Mouse (Mus musculus): ENCODE measurements around the gene Net1. TPM values are rescaled to one million over a fixed set of nuclear protein-coding genes. Genes with fewer than 3 reads are reported as not detected.
"Not testable (repeated sequence)": the region's sequence is repeated elsewhere in the genome, so short reads cannot be mapped to it uniquely, and the experiment has no call there.

The Net1 gene
- polyA plus RNA-seq, 3 experiments from 2014 or later = 24.1 to 29.7 (median 27.0) TPM

DNA sequence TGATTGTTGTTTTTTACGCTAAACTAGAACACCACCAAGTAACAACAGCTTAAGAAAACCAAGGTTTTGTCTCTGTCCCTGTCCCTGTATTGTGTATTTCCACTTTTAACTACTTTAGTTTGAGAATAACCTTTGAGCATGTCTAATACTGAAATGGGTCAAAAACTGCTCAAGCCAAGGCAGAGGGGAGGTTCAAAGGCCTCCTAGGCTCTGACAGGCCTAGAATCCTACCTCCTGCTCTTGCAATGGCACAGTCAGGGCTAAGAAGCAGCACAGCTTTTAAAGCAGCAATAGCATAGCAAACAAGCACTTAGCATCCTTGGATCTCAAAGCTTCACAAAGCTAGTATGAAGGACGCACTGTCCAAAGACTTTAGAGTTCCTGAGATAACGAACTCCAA, 28.9 kb downstream of the Net1 start:
- no peak for ATAC-seq

DNA sequence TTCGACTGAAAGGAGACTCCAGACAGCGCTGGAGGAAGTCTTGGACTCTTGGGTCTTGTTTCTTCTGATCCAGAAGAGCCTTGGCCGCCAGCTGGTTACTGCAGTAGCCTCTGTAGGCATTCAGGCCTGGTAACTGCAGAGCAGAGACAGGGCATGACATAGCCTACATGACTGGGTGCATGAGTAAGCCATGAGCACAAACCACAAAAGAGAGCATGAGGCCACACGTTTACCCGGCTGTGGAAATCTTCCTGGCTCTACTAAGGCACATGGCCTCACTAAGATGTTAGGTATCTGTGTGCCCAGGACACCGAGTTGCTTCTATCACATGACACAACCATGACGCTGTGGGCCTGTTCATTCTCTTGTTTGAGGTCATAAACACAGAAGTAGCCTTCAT, 31.4 kb downstream of the Net1 start:
- no peak for ATAC-seq

DNA sequence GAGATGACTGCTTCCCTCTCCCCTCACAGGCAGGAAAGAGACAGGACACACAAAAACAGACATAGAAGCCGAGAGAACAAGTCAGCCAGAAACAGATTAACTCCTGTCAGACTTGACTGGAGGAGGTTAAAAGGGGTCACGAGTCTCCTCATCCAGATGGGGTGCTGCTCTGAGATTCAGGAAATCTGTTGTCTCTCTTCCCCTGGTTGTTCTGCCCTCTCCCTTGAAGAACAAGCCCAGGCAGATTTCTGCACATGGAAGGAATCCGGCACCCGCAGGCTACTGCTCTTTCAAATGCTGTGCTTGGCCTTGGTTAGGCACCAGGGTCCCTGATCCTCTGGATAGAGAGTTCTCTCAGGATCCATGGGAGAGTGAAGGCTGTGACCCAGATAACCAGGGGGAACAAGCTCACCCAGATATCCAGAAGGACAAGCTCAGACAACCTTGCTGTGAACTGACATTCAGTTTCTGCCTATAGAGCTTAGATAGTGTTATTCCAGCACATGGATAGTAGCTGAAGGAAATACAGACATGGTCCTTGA, 40.3 kb downstream of the Net1 start:
- no peak for ATAC-seq

DNA sequence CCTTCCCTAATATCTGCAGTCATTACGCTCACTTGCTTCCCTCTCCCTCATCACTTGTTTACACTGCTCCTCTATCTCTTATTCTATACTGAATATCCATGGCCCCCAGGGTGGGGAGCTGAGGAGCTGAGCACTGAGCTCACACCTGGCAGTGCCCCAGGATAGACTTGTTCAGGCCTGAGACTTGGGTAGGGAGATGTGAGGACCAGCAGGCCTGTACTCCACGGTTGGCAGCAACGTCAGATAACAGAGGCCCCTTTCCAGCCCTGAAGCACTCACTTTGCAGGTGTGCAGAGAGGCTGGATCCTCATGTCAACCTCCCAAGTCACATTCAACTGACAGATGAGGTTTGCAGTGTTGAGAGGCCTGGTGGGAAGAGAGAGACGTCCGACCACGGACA, 40.8 kb downstream of the Net1 start:
- ATAC-seq = no peak

DNA sequence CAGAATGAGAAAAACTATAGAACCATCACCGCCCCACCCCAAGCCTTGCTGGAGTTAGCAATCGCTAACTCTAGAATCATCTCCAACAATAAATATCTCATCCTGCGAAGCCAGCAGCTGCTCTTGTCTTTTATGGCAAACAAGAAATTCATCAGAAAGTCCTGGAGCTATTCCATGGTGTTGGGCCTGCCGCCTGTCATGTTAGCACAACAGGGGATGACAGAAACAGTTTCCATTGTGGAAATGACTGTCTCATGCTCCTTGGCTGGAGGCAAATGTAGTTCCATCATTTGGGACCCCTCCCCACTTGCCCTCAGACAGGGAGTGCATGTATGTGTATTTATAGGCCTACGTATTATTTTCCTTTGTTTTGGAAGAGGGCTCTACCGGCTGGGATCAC, 41.6 kb downstream of the Net1 start:
- no peak for ATAC-seq

DNA sequence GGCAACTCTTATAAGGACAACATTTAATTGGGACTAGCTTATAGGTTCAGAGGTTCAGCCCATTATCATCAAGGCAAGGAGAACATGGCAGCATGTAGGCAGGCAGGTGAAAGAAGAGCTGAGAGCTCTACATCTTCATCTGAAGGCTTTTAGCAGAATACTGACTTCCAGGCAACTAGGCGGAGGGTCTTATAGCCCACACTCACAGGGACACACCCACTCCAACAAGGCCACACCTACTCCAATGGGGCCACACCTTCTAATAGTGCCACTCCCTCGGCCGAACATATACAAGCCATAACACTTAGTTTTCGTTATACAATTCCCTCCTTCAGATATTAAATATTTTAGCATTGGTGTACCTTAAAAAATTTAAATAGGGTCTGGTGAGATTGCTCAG, 45.2 kb downstream of the Net1 start:
- no peak for ATAC-seq

DNA sequence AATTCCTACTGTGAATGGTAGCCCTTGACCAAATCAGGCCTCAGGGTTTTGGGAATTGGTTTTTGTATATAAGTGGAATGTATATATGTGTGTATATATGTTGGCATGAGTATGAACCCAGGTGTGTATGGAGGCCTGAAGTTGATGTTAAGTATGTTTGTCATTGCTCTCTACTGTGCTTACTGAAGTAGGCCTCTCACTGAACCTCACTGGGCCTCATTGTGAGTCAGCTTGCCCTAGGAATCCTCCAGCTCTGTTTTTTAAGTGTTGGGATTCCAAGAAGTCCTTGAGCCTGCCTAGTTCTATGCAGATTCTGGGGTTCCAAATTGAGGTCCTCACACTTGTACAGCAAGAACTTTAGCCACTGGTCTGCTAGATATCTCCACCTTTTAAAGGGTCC, 48.1 kb downstream of the Net1 start:
- ATAC-seq = no peak

DNA sequence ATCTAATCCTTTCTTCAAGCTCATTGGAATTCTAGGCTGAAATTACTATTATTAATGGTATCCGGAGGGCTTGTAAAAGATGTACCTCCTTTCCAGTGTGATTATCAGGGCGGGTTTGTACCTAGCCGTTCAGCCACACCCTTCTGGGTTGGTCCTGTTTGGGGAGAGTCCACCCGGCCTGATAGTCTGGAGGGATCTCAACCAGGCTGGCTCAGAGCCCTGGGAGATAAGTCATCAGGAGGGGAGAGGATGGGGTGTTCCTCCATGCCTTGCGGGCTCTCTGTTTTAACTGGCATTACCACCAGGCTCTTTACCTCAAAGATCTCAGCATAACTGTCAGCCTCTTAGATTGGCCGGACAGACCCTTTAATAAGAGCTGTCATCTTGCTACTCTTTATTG, 50.9 kb downstream of the Net1 start:
- ATAC-seq = no peak

DNA sequence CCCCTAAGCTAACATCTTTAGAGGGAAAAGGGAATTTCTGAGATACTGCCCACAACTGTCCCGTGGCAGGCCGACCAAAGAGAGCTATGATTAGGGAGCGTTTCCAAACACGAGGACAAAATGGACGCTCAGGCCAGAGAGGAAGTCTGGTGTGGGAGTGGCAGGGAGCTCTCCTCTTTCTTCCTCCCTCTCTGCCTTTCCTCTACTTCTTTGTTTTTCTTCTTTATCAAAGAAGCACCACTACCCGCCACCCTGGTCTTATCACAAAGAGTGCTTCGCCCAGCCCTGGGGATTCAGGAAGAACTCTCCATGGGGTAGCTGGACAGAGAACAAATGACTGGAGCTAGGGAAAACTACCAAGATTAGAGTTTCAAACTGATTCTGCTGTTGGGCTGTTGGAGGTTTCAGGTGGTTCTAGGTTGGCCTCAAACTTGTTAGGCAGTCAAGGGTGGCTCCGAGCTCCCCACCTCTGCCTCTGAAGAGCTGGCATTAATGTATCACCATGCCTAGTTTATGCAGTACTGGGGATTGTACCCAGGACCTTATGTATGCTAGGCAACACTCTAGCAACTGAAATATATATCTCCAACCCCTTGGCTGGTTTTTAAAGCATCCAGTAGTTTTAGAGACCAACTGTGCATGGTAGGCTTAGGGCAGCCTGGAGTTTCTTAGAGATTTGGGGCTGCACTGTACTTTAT, 51.5 kb downstream of the Net1 start:
- no peak for ATAC-seq

DNA sequence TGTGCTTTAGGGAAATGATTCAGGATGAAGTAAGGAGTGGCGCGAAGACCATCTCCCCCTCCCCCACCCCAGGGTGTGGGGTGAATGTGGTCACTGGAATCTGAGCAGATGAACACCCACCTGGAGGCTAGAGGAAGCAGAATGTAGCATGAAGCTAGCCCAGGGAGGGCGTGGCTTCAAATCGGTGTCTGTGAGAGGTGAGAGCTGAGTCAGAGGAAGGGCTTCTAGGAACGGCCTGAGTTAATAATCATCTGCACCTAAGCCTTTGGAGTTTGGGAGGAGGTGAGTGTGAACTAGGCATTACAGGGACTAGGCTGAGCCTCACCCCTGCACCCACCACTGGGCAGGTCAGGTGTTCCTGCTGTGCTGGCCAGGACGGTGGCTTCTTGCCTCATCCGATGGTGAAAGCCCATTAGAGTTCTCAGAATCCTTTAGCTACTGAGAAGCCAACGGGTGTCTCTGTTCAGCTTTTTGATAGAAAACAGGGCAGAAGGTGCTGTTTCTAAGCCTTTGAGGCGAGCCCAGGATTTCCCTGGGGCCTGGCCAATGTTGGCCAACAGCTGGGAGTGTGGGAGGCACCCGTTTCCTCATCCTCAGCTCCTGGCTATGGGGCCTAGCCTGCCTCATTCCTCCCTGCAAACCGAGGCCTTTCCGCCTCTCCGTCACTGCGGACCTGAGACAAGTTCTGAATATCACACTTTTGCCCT, 52.2 kb downstream of the Net1 start:
- no peak for ATAC-seq

DNA sequence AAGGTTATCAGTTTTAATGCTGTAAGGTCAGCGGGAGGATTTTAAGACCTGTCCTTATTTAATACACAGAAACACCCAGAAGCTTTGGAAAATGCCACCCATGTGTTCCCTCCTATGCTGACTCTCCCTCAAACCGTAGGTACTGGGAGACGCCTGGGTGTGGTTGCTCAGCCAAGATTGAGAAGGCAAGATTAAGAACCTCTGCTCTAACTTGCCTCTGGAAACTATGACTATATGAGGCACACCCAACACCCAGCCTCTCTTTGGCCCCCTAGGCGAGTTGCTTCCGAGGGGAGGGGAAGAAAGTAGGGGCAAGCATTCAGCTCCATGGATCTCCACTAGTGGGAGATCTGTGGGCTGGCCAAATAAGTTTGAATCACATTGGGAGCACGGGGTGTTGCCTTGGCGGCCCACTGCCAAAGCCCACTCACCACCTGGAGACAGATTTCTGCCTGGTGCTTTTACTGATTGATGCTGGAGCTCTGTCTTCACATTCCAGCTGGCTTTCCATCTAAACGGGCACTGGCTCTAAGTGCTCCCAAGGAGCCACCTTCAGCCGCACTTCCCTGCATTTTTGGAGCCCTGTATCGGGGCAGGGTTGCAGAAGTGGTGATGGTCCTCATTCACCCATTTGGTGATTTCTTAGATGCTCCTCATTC, 55.0 kb downstream of the Net1 start:
- no peak for ATAC-seq

DNA sequence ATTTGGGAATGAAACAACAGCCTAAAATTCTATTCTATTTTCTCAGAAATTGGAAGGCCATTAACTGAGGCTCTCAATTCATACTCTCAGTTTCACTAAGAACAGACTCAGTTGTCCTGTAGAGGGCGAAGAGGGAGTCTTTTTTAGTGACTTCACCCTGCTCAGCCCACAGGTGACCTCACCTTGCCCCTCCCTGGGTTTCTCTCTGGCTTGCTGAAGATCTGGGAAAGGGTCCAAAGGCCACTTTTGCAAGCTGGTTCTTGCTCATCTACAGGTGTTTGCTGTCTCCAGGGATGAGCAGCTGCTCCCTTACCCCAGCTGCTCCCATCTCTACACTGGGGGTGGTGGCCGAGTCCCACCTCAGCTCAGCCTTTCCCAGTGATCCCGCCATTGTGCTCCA, 55.7 kb downstream of the Net1 start:
- ATAC-seq = no peak

DNA sequence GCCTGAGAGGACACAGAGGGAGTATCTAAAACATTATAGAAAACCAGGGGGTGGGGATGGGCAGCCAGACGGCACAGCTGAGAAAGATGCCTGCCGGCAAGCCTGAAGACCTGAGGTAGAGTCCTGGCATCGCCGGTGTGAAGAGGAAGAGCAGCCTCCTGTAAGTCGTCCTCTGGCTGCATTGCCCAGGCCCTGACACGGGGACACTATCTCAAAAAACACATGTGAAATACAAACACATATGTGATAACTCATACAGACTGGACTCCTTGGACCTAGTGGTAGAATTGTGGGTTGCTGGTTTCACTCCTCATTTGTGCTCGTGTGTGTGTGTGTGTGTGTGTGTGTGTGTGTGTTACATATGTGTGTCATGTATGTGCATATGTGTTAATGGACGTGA, 56.8 kb downstream of the Net1 start:
- no peak for ATAC-seq

DNA sequence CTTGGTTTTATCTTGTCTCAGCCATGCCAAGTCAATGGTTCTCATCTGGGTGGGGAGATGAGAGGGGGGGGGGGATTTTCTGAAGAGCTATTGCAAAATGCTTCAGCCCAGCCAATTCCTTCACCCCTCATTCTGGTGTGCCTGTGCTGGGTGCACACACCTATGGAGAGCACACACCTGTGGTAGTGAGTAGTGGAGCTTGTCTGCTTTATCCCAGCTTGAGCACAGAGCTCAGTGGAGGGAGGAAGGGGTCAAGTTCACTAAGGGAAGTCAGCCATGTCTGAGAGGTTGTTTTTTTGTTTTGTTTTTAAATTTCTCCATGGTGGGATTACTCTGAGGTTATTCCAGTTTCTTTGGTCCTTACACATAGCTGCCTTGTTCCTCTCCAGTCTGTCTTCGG, 61.8 kb downstream of the Net1 start:
- ATAC-seq = no peak

DNA sequence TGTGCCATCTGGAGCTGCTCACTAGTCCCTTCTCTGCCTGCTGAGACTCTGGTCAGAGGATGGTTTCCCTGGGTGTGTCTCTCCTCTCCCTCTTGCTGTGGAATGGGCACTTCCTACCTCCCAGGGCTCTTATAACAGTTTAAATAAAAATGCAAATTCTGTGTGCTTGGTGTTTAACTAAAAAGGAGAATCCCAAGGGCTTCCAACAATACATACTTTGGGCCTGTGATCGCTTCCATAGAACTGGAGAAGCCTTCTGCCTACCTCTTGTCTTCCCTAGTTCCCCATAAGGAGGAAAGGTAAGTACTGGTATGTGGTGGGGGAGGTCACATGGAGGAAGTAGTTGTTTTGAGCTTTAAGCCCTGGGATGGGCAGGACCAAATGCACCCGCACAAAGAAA, 63.2 kb downstream of the Net1 start:
- ATAC-seq = no peak

DNA sequence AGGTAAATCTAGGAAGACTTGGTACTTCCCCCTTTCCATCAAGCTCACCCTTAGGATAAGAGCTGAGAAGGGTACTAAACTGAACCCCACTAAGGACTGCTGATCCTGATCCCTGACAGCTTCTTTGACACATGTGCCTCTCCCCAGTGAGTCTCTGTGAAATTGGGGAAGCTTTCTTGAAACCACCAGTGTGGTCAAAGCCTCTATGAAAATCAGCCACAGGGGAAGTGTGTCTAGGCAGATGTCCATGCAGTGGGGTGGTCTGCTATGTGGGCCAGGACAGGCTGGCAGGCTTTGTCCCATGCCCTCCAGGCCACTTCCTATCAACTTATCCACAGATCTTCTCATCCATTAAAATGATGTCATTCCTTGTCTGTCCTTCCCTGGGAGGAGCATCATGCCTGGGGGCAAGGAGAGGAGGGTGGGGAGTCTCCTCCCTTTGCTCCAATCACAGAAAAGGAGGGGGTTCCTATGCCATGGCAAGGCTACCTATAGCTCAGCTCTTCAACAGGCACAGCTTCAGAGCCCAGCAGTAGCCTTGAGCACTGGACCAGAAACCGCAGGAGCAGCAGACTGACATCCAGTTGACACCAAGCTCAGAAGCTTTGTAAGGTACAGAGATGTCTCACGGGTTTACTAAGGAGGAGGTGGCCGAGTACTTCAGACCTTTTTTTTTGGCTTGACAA, 64.2 kb downstream of the Net1 start, which contains the start of gene Calm5:
Calm5 (plus strand) TSS at position 526 of the 686 bp plus-strand sequence.
- not testable (repeated sequence) for ATAC-seq

DNA sequence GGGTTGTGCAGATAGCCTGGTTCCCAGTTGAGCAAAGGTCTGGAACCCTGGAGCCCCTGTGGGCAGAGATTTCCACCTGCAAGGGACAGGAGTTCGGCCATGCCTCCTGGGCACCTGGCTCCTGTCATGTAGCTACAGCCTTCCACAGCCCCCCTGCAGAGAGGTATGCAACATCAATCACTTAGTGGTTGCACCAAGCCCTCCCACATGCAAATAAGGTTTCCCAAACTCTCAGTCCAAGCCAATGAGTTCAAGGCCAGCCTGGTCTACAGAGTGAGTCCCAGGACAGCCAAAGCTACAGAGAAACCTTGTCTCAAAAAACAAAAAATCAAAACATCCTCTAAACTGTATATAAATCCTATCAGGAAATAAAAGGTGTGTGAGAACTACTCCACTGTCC, 67.7 kb downstream of the Net1 start:
- ATAC-seq = no peak

DNA sequence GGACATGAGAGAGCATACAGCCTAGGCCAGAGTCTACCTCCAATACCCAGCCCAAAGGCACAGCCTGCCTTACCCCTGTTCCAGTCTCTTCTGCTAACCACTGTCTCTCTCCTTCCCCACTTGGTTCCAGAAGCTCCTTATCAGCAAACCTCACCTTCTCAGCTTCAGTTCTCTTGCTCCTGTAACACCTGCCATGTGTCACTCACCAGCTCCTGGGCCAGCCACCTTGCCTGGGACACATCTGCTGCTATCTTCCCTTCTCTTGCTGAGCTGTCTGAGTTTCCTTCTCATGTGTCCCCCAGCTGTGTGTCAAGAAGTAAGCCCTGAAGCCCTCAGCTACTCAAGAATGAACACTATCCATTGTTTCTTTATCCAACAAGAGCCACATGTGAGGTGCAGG, 77.4 kb downstream of the Net1 start:
- not testable (repeated sequence) for ATAC-seq

DNA sequence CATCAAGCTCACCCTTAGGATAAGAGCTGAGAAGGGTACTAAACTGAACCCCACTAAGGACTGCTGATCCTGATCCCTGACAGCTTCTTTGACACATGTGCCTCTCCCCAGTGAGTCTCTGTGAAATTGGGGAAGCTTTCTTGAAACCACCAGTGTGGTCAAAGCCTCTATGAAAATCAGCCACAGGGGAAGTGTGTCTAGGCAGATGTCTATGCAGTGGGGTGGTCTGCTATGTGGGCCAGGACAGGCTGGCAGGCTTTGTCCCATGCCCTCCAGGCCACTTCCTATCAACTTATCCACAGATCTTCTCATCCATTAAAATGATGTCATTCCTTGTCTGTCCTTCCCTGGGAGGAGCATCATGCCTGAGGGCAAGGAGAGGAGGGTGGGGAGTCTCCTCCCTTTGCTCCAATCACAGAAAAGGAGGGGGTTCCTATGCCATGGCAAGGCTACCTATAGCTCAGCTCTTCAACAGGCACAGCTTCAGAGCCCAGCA, 80.7 kb downstream of the Net1 start, which contains the start of gene Calm4:
Calm4 (plus strand) TSS at position 446 of the 496 bp plus-strand sequence.
- not testable (repeated sequence) for ATAC-seq

DNA sequence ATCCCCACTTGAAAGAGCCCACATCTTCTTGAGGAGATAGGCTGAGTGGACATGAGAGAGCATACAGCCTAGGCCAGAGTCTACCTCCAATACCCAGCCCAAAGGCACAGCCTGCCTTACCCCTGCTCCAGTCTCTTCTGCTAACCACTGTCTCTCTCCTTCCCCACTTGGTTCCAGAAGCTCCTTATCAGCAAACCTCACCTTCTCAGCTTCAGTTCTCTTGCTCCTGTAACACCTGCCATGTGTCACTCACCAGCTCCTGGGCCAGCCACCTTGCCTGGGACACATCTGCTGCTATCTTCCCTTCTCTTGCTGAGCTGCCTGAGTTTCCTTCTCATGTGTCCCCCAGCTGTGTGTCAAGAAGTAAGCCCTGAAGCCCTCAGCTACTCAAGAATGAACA, 84.4 kb downstream of the Net1 start:
- not testable (repeated sequence) for ATAC-seq

DNA sequence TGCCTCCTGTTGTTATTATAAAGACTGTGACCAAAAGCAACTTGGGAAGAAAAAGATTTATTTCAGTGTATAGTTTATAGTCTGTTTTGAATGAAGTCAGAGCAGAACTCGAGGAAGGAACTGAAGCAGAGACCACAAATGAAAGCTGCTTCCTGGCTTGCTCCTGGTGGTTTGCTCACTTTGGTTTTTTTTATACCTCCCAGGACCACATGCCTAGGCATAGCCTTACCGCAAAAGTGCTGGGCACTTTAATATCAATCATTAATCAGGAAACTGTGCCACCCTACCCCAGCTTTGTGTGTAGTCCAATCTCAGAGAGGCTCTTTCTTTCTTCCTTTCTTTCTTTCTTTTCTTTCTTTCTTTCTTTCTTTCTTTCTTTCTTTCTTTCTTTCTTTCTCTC, 85.6 kb downstream of the Net1 start:
- no peak for ATAC-seq

All from inflammation-experienced regulatory T-cells, adult 6 months (primary cell).